Mouse (Mus musculus) neural tube, embryonic 14.5 days (tissue): ENCODE data around the gene Sorbs1. TPM values are rescaled to one million over a fixed set of nuclear protein-coding genes. Genes with fewer than 3 reads are reported as not detected.

Source experiments
- ATAC-seq: fragments of 200-750 bp; cut with Nextera tagmentation; 2 replicates; pipeline ENCODE4 v1.8.0; 2017; ENCODE audit warnings: low read depth, mild to moderate bottlenecking, moderate TSS enrichment, moderate library complexity
- H3K27ac ChIP-seq: fragments of 300-500 bp; sonication (generic); 2 replicates; pipeline ENCODE4 v1.5.1; 2014; ENCODE audit warnings: low read depth, mild to moderate bottlenecking, control low read depth, low read length, moderate library complexity, mixed read lengths
- H3K27me3 ChIP-seq: fragments of 300-500 bp; sonication (generic); 2 replicates; pipeline ENCODE4 v1.6.1; 2014; ENCODE audit warnings: low read length; ENCODE audit not compliant: control insufficient read depth, insufficient read depth
- H3K36me3 ChIP-seq: fragments of 300-500 bp; sonication (generic); 2 replicates; pipeline ENCODE4 v1.6.1; 2014; ENCODE audit warnings: low read length, mixed read lengths; ENCODE audit not compliant: control insufficient read depth, insufficient read depth
- H3K4me1 ChIP-seq: fragments of 300-500 bp; sonication (generic); 2 replicates; pipeline ENCODE4 v1.6.1; 2014; ENCODE audit warnings: low read length; ENCODE audit not compliant: control insufficient read depth, insufficient read depth
- H3K4me2 ChIP-seq: fragments of 300-500 bp; sonication (generic); 2 replicates; pipeline ENCODE4 v1.6.1; 2014; ENCODE audit warnings: mild to moderate bottlenecking, low read depth, low read length, control low read depth
- H3K4me3 ChIP-seq: fragments of 300-500 bp; sonication (generic); 2 replicates; pipeline ENCODE4 v1.5.1; 2014; ENCODE audit warnings: low read depth, low read length, control low read depth, mixed read lengths
- H3K9ac ChIP-seq: fragments of 300-500 bp; sonication (generic); replicated peaks from 2 replicates; pipeline ENCODE4 v1.6.1; 2014; ENCODE audit warnings: low read depth, mild to moderate bottlenecking, control low read depth, low read length, mixed read lengths
- H3K9me3 ChIP-seq: fragments of 300-500 bp; sonication (generic); 2 replicates; pipeline ENCODE4 v1.6.1; 2016; ENCODE audit warnings: low read length; ENCODE audit not compliant: control insufficient read depth
- WGBS: fragments of 180-500 bp; shearing (Covaris S2); extraction: QIAGEN DNeasy Blood & Tissue Kit; methylation state at CpG from one replicate; pipeline ENCODE4 v1.1.7; 2014; 5-methylcytosine and 5-hydroxymethylcytosine counted together
- polyA plus RNA-seq: library from polyadenylated mRNA; unstranded; fragments of >200 nt; fragmentation: Nextera tagmentation; extraction: Ambion mirVana; gene quantifications from 2 replicates; pipeline ENCODE4 v1.2.1, GENCODE M21; 2014

Sorbs1 gene
- polyA plus RNA-seq, 1 experiment from 2014 or later = 117 TPM

GRCm38 (mm10) chr19:40510387-40511099 is 3.0 kb downstream of the Sorbs1 start:
- Histone ChIP-seq H3K4me1 (peaks cover 24% of the 10 kb centered on the region), H3K36me3 (no peaks in the 10 kb centered on the region), H3K27ac (peak overlapping the region; percentile 34; the same call in 1 of the 2 replicates), H3K4me3 (peak overlapping the region; percentile 63), H3K4me2 (peak overlapping the region; percentile 78), H3K9ac (peak overlapping the region; percentile 25; the same call in 1 of the 2 replicates), H3K9me3 (no peaks in the 10 kb centered on the region), H3K27me3 (no peaks in the 10 kb centered on the region)
- WGBS = 67% methylated on average over 13 of the region's 13 CpGs
- ATAC-seq = no peak

DNA sequence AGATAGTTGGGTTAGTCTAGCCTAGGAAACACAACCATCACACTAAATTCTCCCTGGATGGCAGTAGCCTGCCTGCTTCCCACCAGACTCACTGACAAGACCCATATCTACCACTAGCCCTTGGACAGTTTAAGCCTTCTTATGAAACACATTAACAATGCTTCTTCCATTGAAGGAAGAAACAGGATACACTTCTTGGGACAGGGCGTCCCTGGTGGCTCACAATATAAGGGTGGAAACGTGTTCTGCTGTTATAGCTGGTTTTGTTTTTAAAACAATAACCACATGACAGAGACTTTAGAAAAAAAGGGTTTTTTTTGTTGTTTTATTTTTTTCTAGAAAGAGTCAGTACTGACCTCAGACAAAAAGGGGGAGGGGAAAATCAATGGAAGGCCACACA is 4.3 kb downstream of the Sorbs1 start:
- peaks cover 24% of the 10 kb centered on the region for H3K4me1 ChIP-seq
- H3K27ac ChIP-seq = 0 out of 2 replicates have a peak overlapping the region, but pooled peaks have one; percentile 10
- no peaks in the 10 kb centered on the region for H3K36me3 ChIP-seq
- WGBS = 68% methylated on average over 2 of the region's 2 CpGs
- H3K4me3 ChIP-seq = no peak overlapping the region
- H3K9ac ChIP-seq = no peak overlapping the region
- H3K27me3 ChIP-seq = no peaks in the 10 kb centered on the region
- ATAC-seq = no peak
- H3K9me3 ChIP-seq = no peaks in the 10 kb centered on the region
- no peak overlapping the region for H3K4me2 ChIP-seq

DNA sequence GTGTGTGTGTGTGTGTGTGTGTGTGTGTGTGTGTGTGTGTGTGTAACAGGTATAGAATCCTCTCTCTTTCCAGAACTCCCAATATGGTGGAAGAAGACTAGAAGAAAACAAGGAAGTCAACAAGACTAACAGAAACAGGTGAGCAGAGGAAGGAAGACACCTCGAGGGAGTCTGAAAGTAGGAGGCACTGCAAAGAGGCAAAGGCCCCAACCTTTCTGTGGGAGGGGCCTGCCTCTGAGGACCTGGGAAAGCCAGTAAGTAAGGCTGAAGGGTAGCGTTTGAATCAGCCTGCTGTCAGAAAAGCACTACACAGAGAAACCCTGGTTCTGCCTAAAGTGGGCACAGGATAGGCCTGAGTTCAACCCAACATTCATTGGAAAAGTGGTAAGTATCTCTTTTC is 4.7 kb downstream of the Sorbs1 start:
- no peaks in the 10 kb centered on the region for H3K27me3 ChIP-seq
- H3K4me2 ChIP-seq = no peak overlapping the region
- 65% methylated on average over 2 of the region's 2 CpGs for WGBS
- ATAC-seq = no peak
- H3K4me1 ChIP-seq = peaks cover 24% of the 10 kb centered on the region
- H3K4me3 ChIP-seq = no peak overlapping the region
- no peak overlapping the region for H3K9ac ChIP-seq
- no peaks in the 10 kb centered on the region for H3K36me3 ChIP-seq
- H3K9me3 ChIP-seq = no peaks in the 10 kb centered on the region
- 0 out of 2 replicates have a peak overlapping the region, but pooled peaks have one; percentile 10 for H3K27ac ChIP-seq

DNA sequence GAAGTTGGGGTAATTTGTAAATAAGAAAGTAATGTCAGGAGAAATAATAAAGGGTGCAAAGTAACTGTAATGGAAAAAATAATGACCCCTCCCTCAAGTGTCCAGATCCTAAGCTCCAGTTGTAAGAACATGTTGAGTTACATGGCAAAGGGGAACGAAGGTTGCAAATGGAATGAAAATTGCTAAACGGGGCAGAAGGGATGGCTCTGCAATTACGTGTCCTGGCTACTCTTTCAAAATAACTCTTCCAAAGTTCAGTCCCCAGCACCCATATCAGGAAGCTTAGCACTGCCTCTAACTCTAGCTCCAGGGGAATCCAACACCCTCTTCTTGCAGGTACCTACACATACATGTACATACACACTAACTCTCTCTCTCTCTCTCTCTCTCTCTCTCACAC is 6.6 kb downstream of the Sorbs1 start:
- Histone ChIP-seq H3K4me3 (no peak overlapping the region), H3K36me3 (no peaks in the 10 kb centered on the region), H3K4me1 (peaks cover 22% of the 10 kb centered on the region), H3K9ac (no peak overlapping the region), H3K4me2 (no peak overlapping the region), H3K9me3 (no peaks in the 10 kb centered on the region), H3K27me3 (no peaks in the 10 kb centered on the region), H3K27ac (no peak overlapping the region)
- 83% methylated on average over 3 of the region's 3 CpGs for WGBS
- no peak for ATAC-seq

- H3K27me3 ChIP-seq = no peaks in the 10 kb centered on the region
- no peak for ATAC-seq
- no peak overlapping the region for H3K9ac ChIP-seq
- H3K36me3 ChIP-seq = no peaks in the 10 kb centered on the region
- no peak overlapping the region for H3K27ac ChIP-seq
- no peaks in the 10 kb centered on the region for H3K4me1 ChIP-seq
- no peak overlapping the region for H3K4me3 ChIP-seq
- no peaks in the 10 kb centered on the region for H3K9me3 ChIP-seq
- H3K4me2 ChIP-seq = no peak overlapping the region
- WGBS = 90% methylated on average over 7 of the region's 7 CpGs
Measured at GRCm38 (mm10) chr19:40504336-40504735, 9.2 kb downstream of the Sorbs1 start.

DNA sequence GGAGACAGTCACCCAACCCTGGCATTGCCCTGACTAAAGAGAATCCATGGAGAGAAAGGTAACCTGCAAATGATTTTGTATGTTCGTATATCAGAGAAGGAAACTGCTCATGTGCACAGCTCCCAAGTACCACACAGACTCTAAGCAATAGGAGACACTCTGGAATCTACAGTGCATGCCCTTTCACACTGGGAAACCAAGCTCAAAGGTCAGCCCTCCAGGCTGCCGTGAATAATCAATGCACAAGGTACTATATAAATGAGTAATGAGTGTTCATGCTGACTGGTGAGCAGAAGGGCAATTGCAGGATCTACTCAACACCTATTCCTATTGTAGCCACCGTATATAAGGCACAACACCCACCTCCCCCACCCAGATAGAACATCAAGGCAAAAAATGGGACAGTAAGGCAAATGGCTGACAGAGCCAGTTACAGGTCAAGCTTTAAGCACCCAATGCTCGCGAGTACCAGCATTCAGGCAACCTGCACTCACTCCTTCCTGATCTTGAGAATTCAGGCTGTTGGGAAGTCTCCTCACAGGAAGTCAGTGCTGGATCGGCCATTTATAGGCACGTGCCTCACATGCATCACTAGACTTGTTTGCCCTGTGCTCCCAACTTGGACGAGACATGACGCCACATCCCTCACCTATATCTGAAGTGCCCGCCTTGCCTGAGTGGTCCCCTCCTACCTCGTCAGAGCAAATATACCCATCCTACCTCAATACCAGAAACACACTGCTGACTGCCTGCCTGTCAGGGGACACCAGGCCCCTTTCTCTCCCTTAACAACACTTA is 13.4 kb downstream of the Sorbs1 start:
- no peaks in the 10 kb centered on the region for H3K36me3 ChIP-seq
- WGBS = 72% methylated on average over 11 of the region's 11 CpGs
- no peaks in the 10 kb centered on the region for H3K4me1 ChIP-seq

GRCm38 (mm10) chr19:40499141-40499540 is 14.4 kb downstream of the Sorbs1 start:
- Histone ChIP-seq H3K27ac (no peak overlapping the region), H3K4me2 (no peak overlapping the region), H3K9me3 (no peaks in the 10 kb centered on the region), H3K27me3 (no peaks in the 10 kb centered on the region), H3K36me3 (no peaks in the 10 kb centered on the region), H3K4me3 (no peak overlapping the region), H3K9ac (no peak overlapping the region), H3K4me1 (no peaks in the 10 kb centered on the region)
- 74% methylated on average over 8 of the region's 8 CpGs for WGBS
- no peak for ATAC-seq

More for the DNA sequence above, 13.4 kb downstream of the Sorbs1 start:
- Histone ChIP-seq H3K9me3 (no peaks in the 10 kb centered on the region), H3K4me2 (no peak overlapping the region), H3K9ac (no peak overlapping the region), H3K27ac (no peak overlapping the region), H3K4me3 (no peak overlapping the region), H3K27me3 (no peaks in the 10 kb centered on the region)
- no peak for ATAC-seq

- no peak overlapping the region for H3K4me3 ChIP-seq
- H3K27me3 ChIP-seq = no peaks in the 10 kb centered on the region
- no peaks in the 10 kb centered on the region for H3K36me3 ChIP-seq
- WGBS = 59% methylated on average over 6 of the region's 6 CpGs
- peaks cover 4% of the 10 kb centered on the region; the same call in 1 of the 2 replicates for H3K4me1 ChIP-seq
- no peak overlapping the region for H3K9ac ChIP-seq
- H3K27ac ChIP-seq = no peak overlapping the region
- no peaks in the 10 kb centered on the region for H3K9me3 ChIP-seq
- no peak for ATAC-seq
- no peak overlapping the region for H3K4me2 ChIP-seq
Measured at GRCm38 (mm10) chr19:40498162-40498725, 15.3 kb downstream of the Sorbs1 start.
